Mouse (Mus musculus) CH12.LX (cell line): ENCODE data around the gene Haghl.

Experiments used
- CHD2 ChIP-seq: IDR thresholded peaks from 2 replicates; pipeline ENCODE4 v1.6.1; 2011; ENCODE audit warnings: low read length, improper control_type of control experiment
- CTCF ChIP-seq, 2 experiments: IDR thresholded peaks in 1 of 2; conservative IDR thresholded peaks in 1 of 2; 2 replicates each; pipeline ENCODE4 v1.5.1; 2011 to 2012; ENCODE audit warnings: low read depth in 2 of 2, low read length in 2 of 2, improper control_type of control experiment in 1 of 2, inconsistent platforms in 1 of 2, mild to moderate bottlenecking in 1 of 2, moderate library complexity in 1 of 2
- GABPA ChIP-seq: IDR thresholded peaks from 2 replicates; pipeline ENCODE4 v1.6.1; 2012; ENCODE audit warnings: low read depth, low read length, improper control_type of control experiment, inconsistent platforms; ENCODE audit not compliant: insufficient replicate concordance
- JUN ChIP-seq: IDR thresholded peaks from 2 replicates; pipeline ENCODE4 v1.6.1; 2011; ENCODE audit warnings: low read depth, mild to moderate bottlenecking, low read length, improper control_type of control experiment, moderate library complexity; ENCODE audit not compliant: insufficient read depth
- NRF1 ChIP-seq: IDR thresholded peaks from 2 replicates; pipeline ENCODE4 v1.6.1; 2014; ENCODE audit warnings: low read depth, mild to moderate bottlenecking, inconsistent platforms, low read length, improper control_type of control experiment, moderate library complexity
- PAX5 ChIP-seq: IDR thresholded peaks from 2 replicates; pipeline ENCODE4 v1.6.1; 2012; ENCODE audit warnings: low read length, inconsistent platforms, mixed read lengths
- POLR2A ChIP-seq: IDR thresholded peaks from 2 replicates; pipeline ENCODE4 v1.6.1; 2011; ENCODE audit warnings: low read depth, mild to moderate bottlenecking, improper control_type of control experiment, low read length
- SIN3A ChIP-seq: IDR thresholded peaks from 2 replicates; pipeline ENCODE4 v1.6.1; 2012; ENCODE audit warnings: low read length, improper control_type of control experiment, inconsistent platforms
- ZC3H11A ChIP-seq: IDR thresholded peaks from 2 replicates; pipeline ENCODE4 v1.6.1; 2012; ENCODE audit warnings: low read depth, mild to moderate bottlenecking, inconsistent platforms, low read length, improper control_type of control experiment

- TF ChIP-seq CTCF (conservative IDR thresholded peaks at IDR 0.05 in 1 of 2, IDR thresholded peaks at IDR 0.05 in 1 of 2; ENCODE audit: low read depth in 2 of 2, low read length in 2 of 2), result no peak
- TF ChIP-seq GABPA, result no peak
- no peak; the same call in 1 of the 2 replicates for TF ChIP-seq NRF1
- 0 out of 2 replicates have a peak, but pooled peaks have one; percentile 5 for TF ChIP-seq CHD2
- no peak for TF ChIP-seq JUN
- no peak for TF ChIP-seq POLR2A
- TF ChIP-seq ZC3H11A, result no peak
- TF ChIP-seq PAX5, result no peak
- TF ChIP-seq SIN3A, result no peak
Observed at GRCm38 (mm10) chr17:25833291-25833663, 47.8 kb upstream of the Haghl start, which contains the start of gene Stub1.
